Mouse (Mus musculus) neural tube, embryonic 14.5 days (tissue): Measurements from ENCODE around the gene Gstm5. TPM values are rescaled to one million over a fixed set of nuclear protein-coding genes. Genes with fewer than 3 reads are reported as not detected.

Experiments used
- ATAC-seq: fragments of 200-750 bp; cut with Nextera tagmentation; 2 replicates; pipeline ENCODE4 v1.8.0; 2017; ENCODE audit warnings: low read depth, mild to moderate bottlenecking, moderate TSS enrichment, moderate library complexity
- H3K27ac ChIP-seq: fragments of 300-500 bp; sonication (generic); 2 replicates; pipeline ENCODE4 v1.5.1; 2014; ENCODE audit warnings: low read depth, mild to moderate bottlenecking, control low read depth, low read length, moderate library complexity, mixed read lengths
- H3K27me3 ChIP-seq: fragments of 300-500 bp; sonication (generic); 2 replicates; pipeline ENCODE4 v1.6.1; 2014; ENCODE audit warnings: low read length; ENCODE audit not compliant: control insufficient read depth, insufficient read depth
- H3K36me3 ChIP-seq: fragments of 300-500 bp; sonication (generic); 2 replicates; pipeline ENCODE4 v1.6.1; 2014; ENCODE audit warnings: low read length, mixed read lengths; ENCODE audit not compliant: control insufficient read depth, insufficient read depth
- H3K4me1 ChIP-seq: fragments of 300-500 bp; sonication (generic); 2 replicates; pipeline ENCODE4 v1.6.1; 2014; ENCODE audit warnings: low read length; ENCODE audit not compliant: control insufficient read depth, insufficient read depth
- H3K4me2 ChIP-seq: fragments of 300-500 bp; sonication (generic); 2 replicates; pipeline ENCODE4 v1.6.1; 2014; ENCODE audit warnings: mild to moderate bottlenecking, low read depth, low read length, control low read depth
- H3K4me3 ChIP-seq: fragments of 300-500 bp; sonication (generic); 2 replicates; pipeline ENCODE4 v1.5.1; 2014; ENCODE audit warnings: low read depth, low read length, control low read depth, mixed read lengths
- H3K9ac ChIP-seq: fragments of 300-500 bp; sonication (generic); replicated peaks from 2 replicates; pipeline ENCODE4 v1.6.1; 2014; ENCODE audit warnings: low read depth, mild to moderate bottlenecking, control low read depth, low read length, mixed read lengths
- H3K9me3 ChIP-seq: fragments of 300-500 bp; sonication (generic); 2 replicates; pipeline ENCODE4 v1.6.1; 2016; ENCODE audit warnings: low read length; ENCODE audit not compliant: control insufficient read depth
- WGBS: fragments of 180-500 bp; shearing (Covaris S2); extraction: QIAGEN DNeasy Blood & Tissue Kit; methylation state at CpG from one replicate; pipeline ENCODE4 v1.1.7; 2014; 5-methylcytosine and 5-hydroxymethylcytosine counted together
- polyA plus RNA-seq: library from polyadenylated mRNA; unstranded; fragments of >200 nt; fragmentation: Nextera tagmentation; extraction: Ambion mirVana; gene quantifications from 2 replicates; pipeline ENCODE4 v1.2.1, GENCODE M21; 2014

Gene Gstm5
- polyA plus RNA-seq, 1 experiment from 2014 or later = 261 TPM

DNA sequence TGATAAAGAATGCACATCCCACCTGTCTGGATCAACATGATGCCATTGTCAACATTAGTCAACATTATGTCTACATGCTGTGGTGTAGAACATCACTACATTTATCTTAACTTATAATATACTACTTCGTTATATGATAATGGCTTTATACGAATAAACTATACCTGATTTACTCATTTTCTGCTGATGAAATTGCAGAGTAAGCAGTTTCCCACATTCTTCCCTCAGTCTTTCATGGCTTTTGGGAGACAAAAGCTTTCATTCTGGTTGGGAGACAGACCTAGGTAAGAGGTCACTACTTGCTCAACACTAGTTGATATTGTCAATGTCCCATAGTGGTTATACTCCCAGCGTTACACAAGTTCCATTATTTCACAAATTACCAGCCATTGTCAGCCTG, 29.7 kb downstream of the Gstm5 start:
- H3K27me3 ChIP-seq = no peaks in the 10 kb centered on the region
- peaks cover 14% of the 10 kb centered on the region for H3K4me1 ChIP-seq
- H3K9ac ChIP-seq = no peak overlapping the region
- H3K4me3 ChIP-seq = no peak overlapping the region
- 92% methylated on average over 3 of the region's 3 CpGs for WGBS
- no peak for ATAC-seq
- no peak overlapping the region for H3K4me2 ChIP-seq
- H3K9me3 ChIP-seq = no peaks in the 10 kb centered on the region
- H3K27ac ChIP-seq = no peak overlapping the region
- no peaks in the 10 kb centered on the region for H3K36me3 ChIP-seq

GRCm38 (mm10) chr3:107927841-107928240, 32.2 kb downstream of the Gstm5 start:
- Histone ChIP-seq H3K4me3 (no peak overlapping the region), H3K27ac (0 out of 2 replicates have a peak overlapping the region, but pooled peaks have one; percentile 16)

GRCm38 (mm10) chr3:107928691-107929090, 33.1 kb downstream of the Gstm5 start:
- no peaks in the 10 kb centered on the region for H3K27me3 ChIP-seq
- H3K36me3 ChIP-seq = no peaks in the 10 kb centered on the region
- no peak for ATAC-seq
- H3K4me3 ChIP-seq = no peak overlapping the region
- no peak overlapping the region for H3K9ac ChIP-seq
- peaks cover 18% of the 10 kb centered on the region for H3K4me1 ChIP-seq
- H3K9me3 ChIP-seq = no peaks in the 10 kb centered on the region
- H3K27ac ChIP-seq = no peak overlapping the region
- WGBS = 83% methylated on average over 11 of the region's 11 CpGs
- H3K4me2 ChIP-seq = no peak overlapping the region

More at GRCm38 (mm10) chr3:107927841-107928240, 32.2 kb downstream of the Gstm5 start:
- Histone ChIP-seq H3K9me3 (no peaks in the 10 kb centered on the region), H3K27me3 (no peaks in the 10 kb centered on the region), H3K9ac (no peak overlapping the region), H3K4me2 (no peak overlapping the region), H3K36me3 (no peaks in the 10 kb centered on the region), H3K4me1 (peaks cover 18% of the 10 kb centered on the region)
- 59% methylated on average over 3 of the region's 3 CpGs for WGBS
- ATAC-seq = no peak

GRCm38 (mm10) chr3:107929243-107929642, 33.6 kb downstream of the Gstm5 start:
- Histone ChIP-seq H3K9me3 (no peaks in the 10 kb centered on the region), H3K4me1 (peaks cover 18% of the 10 kb centered on the region), H3K36me3 (no peaks in the 10 kb centered on the region), H3K27ac (no peak overlapping the region), H3K27me3 (no peaks in the 10 kb centered on the region), H3K4me3 (no peak overlapping the region), H3K9ac (no peak overlapping the region), H3K4me2 (no peak overlapping the region)
- WGBS = 81% methylated on average over 4 of the region's 4 CpGs
- no peak for ATAC-seq

DNA sequence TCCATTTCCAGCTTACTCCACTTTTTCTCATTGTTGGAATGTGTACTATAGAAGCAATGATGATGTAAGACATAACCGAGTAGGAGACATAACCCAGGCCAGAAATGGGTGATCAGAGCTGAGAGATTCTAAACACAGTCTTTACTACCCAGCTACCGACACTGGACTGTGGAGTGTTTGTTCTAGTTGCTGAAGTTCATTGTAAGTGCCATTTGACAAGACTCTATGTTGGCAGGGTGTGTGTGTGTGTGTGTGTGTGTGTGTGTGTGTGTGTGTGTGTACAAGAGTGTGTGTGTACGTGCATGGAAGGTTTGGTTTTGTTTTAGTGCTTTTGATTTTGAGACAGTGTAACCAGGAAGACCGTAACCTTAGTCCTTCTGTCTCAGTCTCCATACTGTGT, 34.1 kb downstream of the Gstm5 start:
- Histone ChIP-seq H3K27ac (no peak overlapping the region), H3K9me3 (no peaks in the 10 kb centered on the region), H3K27me3 (no peaks in the 10 kb centered on the region), H3K9ac (no peak overlapping the region), H3K4me1 (peaks cover 18% of the 10 kb centered on the region), H3K4me3 (no peak overlapping the region), H3K36me3 (no peaks in the 10 kb centered on the region), H3K4me2 (no peak overlapping the region)
- no peak for ATAC-seq
- WGBS = 89% methylated on average over 4 of the region's 4 CpGs

DNA sequence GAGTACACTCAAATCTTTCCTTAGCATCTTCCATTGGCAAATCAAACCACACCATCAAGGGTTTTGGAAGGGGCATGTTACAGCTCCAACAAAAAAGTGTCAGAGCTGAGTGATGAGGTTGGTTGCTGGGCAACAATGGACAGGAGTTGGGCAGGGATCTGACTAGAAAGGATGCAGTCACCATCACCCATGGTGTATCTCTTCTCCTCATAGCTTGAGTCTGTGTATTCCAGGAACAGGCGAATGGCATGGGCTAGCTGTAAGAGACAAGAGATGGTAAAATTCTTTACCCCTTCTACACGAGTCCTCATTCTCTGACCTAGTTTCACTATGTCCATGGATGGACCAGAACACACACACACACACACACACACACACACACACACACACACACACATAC, 35.5 kb downstream of the Gstm5 start:
- Histone ChIP-seq H3K4me2 (peak overlapping the region; percentile 44), H3K36me3 (no peaks in the 10 kb centered on the region), H3K27ac (peak overlapping the region; percentile 85), H3K4me1 (peaks cover 18% of the 10 kb centered on the region), H3K9me3 (no peaks in the 10 kb centered on the region), H3K9ac (peak overlapping the region; percentile 22; the same call in 1 of the 2 replicates), H3K27me3 (no peaks in the 10 kb centered on the region), H3K4me3 (peak overlapping the region; percentile 12; the same call in 1 of the 2 replicates)
- 53% methylated on average over 2 of the region's 2 CpGs for WGBS
- ATAC-seq = no peak; the same call in 1 of the 2 replicates

DNA sequence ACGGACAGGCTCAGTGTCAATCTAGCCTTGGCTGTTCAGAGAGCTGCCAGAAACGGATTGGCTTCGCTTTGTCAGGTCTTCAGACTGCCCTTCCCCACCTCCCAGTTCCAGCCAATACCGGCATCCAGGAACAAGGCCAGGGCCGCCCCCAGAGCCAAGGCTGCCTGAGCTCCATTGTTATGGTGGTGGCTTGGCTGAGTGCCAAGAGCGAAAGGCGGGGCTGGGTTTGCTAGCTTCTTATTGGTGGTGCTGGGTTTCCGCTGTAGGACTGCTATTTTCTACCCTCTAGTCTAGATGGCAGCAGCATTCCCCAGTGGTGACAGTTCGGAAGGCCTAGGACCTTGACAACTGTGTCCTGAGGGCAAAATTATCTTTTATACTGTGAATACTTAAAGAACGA, 36.0 kb downstream of the Gstm5 start, which contains the start of gene Gstm7:
TSS of gene Gstm7 (minus strand) at position 148 of the 400 bp plus-strand sequence.
- H3K27me3 ChIP-seq = no peaks in the 10 kb centered on the region
- 3% methylated on average over 10 of the region's 10 CpGs for WGBS
- H3K4me2 ChIP-seq = peak within 1 kb of the TSS; percentile 44
- peak within 1 kb of the TSS; percentile 12; the same call in 1 of the 2 replicates for H3K4me3 ChIP-seq
- ATAC-seq = peak; percentile 97
- no peaks in the 10 kb centered on the region for H3K36me3 ChIP-seq
- H3K9ac ChIP-seq = peak within 1 kb of the TSS; percentile 22; the same call in 1 of the 2 replicates
- H3K9me3 ChIP-seq = no peaks in the 10 kb centered on the region
- H3K27ac ChIP-seq = peak within 1 kb of the TSS; percentile 85
- H3K4me1 ChIP-seq = peaks cover 18% of the 10 kb centered on the region

DNA sequence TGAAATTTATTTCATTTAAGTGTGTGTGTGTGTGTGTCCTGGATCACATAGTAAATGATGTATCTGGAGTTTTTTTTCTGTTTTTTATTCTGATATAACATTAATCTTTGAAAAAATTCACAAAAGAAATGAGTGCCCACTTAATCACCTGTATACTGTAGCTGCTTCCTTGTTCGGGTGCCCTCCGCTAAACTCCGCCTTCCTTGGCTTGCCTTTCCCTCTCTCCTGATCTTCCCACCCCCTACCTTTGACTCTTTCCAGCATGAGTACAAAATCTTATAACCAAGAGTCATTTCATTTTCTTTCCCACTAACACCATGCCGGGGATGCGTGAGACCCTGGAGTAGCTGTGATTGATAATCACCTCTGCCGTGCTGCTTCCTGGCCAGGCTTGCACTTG, 36.5 kb downstream of the Gstm5 start:
- Histone ChIP-seq H3K9me3 (no peaks in the 10 kb centered on the region), H3K4me1 (peaks cover 18% of the 10 kb centered on the region), H3K27ac (no peak overlapping the region), H3K27me3 (no peaks in the 10 kb centered on the region), H3K4me2 (no peak overlapping the region), H3K36me3 (no peaks in the 10 kb centered on the region), H3K9ac (no peak overlapping the region), H3K4me3 (no peak overlapping the region)
- 0 out of 2 replicates have a peak, but pooled peaks have one; percentile 12 for ATAC-seq
- WGBS = 63% methylated on average over 6 of the region's 6 CpGs

DNA sequence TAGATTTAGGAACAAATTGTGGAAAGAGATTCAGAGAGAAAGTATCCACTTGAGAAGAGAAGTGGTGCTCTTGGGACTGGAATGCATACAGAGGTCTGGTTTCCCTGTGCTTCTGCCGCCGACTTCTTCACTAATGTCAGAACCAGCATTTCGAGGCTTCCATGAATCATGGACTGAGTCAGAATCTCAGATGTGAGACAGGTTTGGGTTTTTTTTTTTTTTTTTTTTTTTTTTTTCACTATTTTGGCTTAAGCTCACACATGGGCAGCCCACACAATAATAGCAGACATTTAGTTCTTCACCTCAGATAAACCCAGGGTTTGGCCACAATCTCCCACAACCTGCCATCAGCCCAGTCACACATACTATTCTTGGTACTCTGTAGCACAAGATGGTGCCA, 39.6 kb downstream of the Gstm5 start:
- no peaks in the 10 kb centered on the region for H3K9me3 ChIP-seq
- H3K27ac ChIP-seq = no peak overlapping the region
- H3K27me3 ChIP-seq = no peaks in the 10 kb centered on the region
- H3K9ac ChIP-seq = no peak overlapping the region
- H3K4me1 ChIP-seq = 0 out of 2 replicates have a peak, but pooled peaks cover 7% of the 10 kb centered on the region
- H3K36me3 ChIP-seq = no peaks in the 10 kb centered on the region
- 93% methylated on average over 3 of the region's 3 CpGs for WGBS
- ATAC-seq = no peak
- H3K4me3 ChIP-seq = no peak overlapping the region
- H3K4me2 ChIP-seq = no peak overlapping the region
